In genomic region chr1:132319242-132319641, GRCm38 (mm10) we compare ENCODE assay signal across 8 mouse cellular contexts. TPM values are rescaled to one million over a fixed set of nuclear protein-coding genes. Genes with fewer than 3 reads are reported as not detected.
DNase-seq lines count a peak whose midpoint lies in the region; ATAC-seq lines count a peak whose summit lies in the region.

No protein-coding gene starts in this region.

- no peaks in the 10 kb centered on the region for H3K36me3 ChIP-seq in neural tube, embryonic 11.5 days (ENCODE audit: control insufficient read depth, insufficient read depth, low read length)
- H3K36me3 ChIP-seq in neural tube, embryonic 14.5 days (ENCODE audit: control insufficient read depth, insufficient read depth, low read length), result no peaks in the 10 kb centered on the region

- peaks cover 44% of the 10 kb centered on the region for H3K4me1 ChIP-seq in neural tube, embryonic 11.5 days (ENCODE audit: control insufficient read depth, insufficient read depth, low read length)
- peaks cover 42% of the 10 kb centered on the region; the same call in 1 of the 2 replicates for H3K4me1 ChIP-seq in neural tube, embryonic 14.5 days (ENCODE audit: control insufficient read depth, insufficient read depth, low read length)

- DNase-seq in neural tube, embryonic 11.5 days (ENCODE audit: low spot score), result peak; percentile 38
- DNase-seq in neural tube, embryonic 10.5 days (ENCODE audit: extremely low spot score, low spot score), result no peak
- peak; percentile 88 for DNase-seq in cerebellum, adult 9-11 months
- DNase-seq in gonadal fat pad, adult 2 months (ENCODE audit: low read depth), result peak; percentile 97
- DNase-seq in lung, adult 18-20 months, result peak; percentile 93 to 96
- no peak for DNase-seq in frontal cortex, postnatal 36 days (ENCODE audit: low spot score in 2 of 2)

- H3K27ac ChIP-seq in neural tube, embryonic 11.5 days (ENCODE audit: low read depth, low read length), result peak overlapping the region; percentile 36
- peak overlapping the region; percentile 52 for H3K27ac ChIP-seq in neural tube, embryonic 14.5 days (ENCODE audit: low read depth, low read length)

- H3K27me3 ChIP-seq in neural tube, embryonic 11.5 days (ENCODE audit: control insufficient read depth, insufficient read depth, low read length), result no peaks in the 10 kb centered on the region
- H3K27me3 ChIP-seq in neural tube, embryonic 14.5 days (ENCODE audit: control insufficient read depth, insufficient read depth, low read length), result no peaks in the 10 kb centered on the region

- no peak overlapping the region for H3K4me3 ChIP-seq in neural tube, embryonic 11.5 days (ENCODE audit: low read depth, low read length)
- H3K4me3 ChIP-seq in neural tube, embryonic 14.5 days (ENCODE audit: low read depth, low read length), result no peak overlapping the region

- no peak overlapping the region for H3K9ac ChIP-seq in neural tube, embryonic 11.5 days (ENCODE audit: low read length)
- no peak overlapping the region for H3K9ac ChIP-seq in neural tube, embryonic 14.5 days (replicated peaks; ENCODE audit: low read depth, low read length)

- H3K9me3 ChIP-seq in neural tube, embryonic 11.5 days (ENCODE audit: control insufficient read depth, low read length), result no peaks in the 10 kb centered on the region
- H3K9me3 ChIP-seq in neural tube, embryonic 14.5 days (ENCODE audit: control insufficient read depth, low read length), result no peaks in the 10 kb centered on the region

- peak overlapping the region; percentile 18; the same call in 1 of the 2 replicates for H3K4me2 ChIP-seq in neural tube, embryonic 11.5 days (ENCODE audit: low read depth)
- H3K4me2 ChIP-seq in neural tube, embryonic 14.5 days (ENCODE audit: low read depth, low read length), result peak overlapping the region; percentile 6; the same call in 1 of the 2 replicates

- 59% methylated on average over 5 of the region's 5 CpGs for WGBS in neural tube, embryonic 11.5 days
- WGBS in neural tube, embryonic 14.5 days, result 32% methylated on average over 5 of the region's 5 CpGs

- ATAC-seq in neural tube, embryonic 11.5 days (ENCODE audit: insufficient read depth, low FRiP score, low TSS enrichment), result no peak
- no peak for ATAC-seq in neural tube, embryonic 14.5 days (ENCODE audit: low read depth)
- ATAC-seq in inflammation-experienced regulatory T-cells, adult 6 months, result no peak

RNA-seq across cellular contexts. Expression of gene Nuak2, which starts 3.3 kb away (rescaled TPM):
- 24.4 and 25.4 TPM in 2 replicates for polyA plus RNA-seq in neural tube, embryonic 11.5 days (2014; fragmentation: Nextera tagmentation; extraction: Ambion mirVana)
- polyA plus RNA-seq in gonadal fat pad, adult 2 months (2012; rRNA removed), result 4.9 and 6.0 TPM in 2 replicates
- 7.8 and 8.4 TPM in 2 replicates for polyA plus RNA-seq in neural tube, embryonic 14.5 days (2014; fragmentation: Nextera tagmentation; extraction: Ambion mirVana)
- polyA plus RNA-seq in inflammation-experienced regulatory T-cells, adult 6 months (2017; shearing (Covaris generic)), result 1 to 10 TPM; 2.2 to 3.0 (median 2.6) TPM

RNA-seq across cellular contexts. Expression of gene Klhdc8a, which starts 20.8 kb away (rescaled TPM):
- polyA plus RNA-seq in neural tube, embryonic 11.5 days (2014; fragmentation: Nextera tagmentation; extraction: Ambion mirVana), result 1.3 and 2.5 TPM in 2 replicates
- polyA plus RNA-seq in gonadal fat pad, adult 2 months (2012; rRNA removed), result 0.14 and 0.26 TPM in 2 replicates
- 6.6 and 8.4 TPM in 2 replicates for polyA plus RNA-seq in neural tube, embryonic 14.5 days (2014; fragmentation: Nextera tagmentation; extraction: Ambion mirVana)
- not detected for polyA plus RNA-seq in inflammation-experienced regulatory T-cells, adult 6 months (2017; shearing (Covaris generic))

Comparison
In these comparisons a context has a peak if more than half of its experiments do, and no peak if none do; other contexts are left out.
1. DNase-seq: peak in neural tube, embryonic 11.5 days (single experiment), cerebellum, adult 9-11 months (single experiment), gonadal fat pad, adult 2 months (single experiment) and lung, adult 18-20 months (2 of 2); none in neural tube, embryonic 10.5 days (single experiment) and frontal cortex, postnatal 36 days (0 of 2).